Mouse (Mus musculus) CH12.LX (cell line): ENCODE data around the gene Atp13a5. TPM values are rescaled to one million over a fixed set of nuclear protein-coding genes. Genes with fewer than 3 reads are reported as not detected.

Experiments
- DNase-seq: peaks from one replicate; pipeline ENCODE4 v3.0.0-alpha.2; 2013; ENCODE audit errors: extremely low read depth
- H3K27ac ChIP-seq: 2 replicates; pipeline ENCODE4 v1.5.1; 2012; ENCODE audit warnings: low read depth, mild to moderate bottlenecking, control low read depth, moderate library complexity; ENCODE audit not compliant: insufficient read depth
- H3K27me3 ChIP-seq: replicated peaks from 2 replicates; pipeline ENCODE3; 2012; ENCODE audit warnings: inconsistent platforms
- H3K36me3 ChIP-seq, 2 experiments: replicated peaks in 1 of 2; 2 replicates each; pipeline versions ENCODE3 to v1.6.1; 2012; ENCODE audit warnings: inconsistent platforms in 1 of 2, low read length in 1 of 2, mild to moderate bottlenecking in 1 of 2, mixed read lengths in 1 of 2, moderate library complexity in 1 of 2; ENCODE audit not compliant: control insufficient read depth in 1 of 2, insufficient read depth in 1 of 2
- H3K4me1 ChIP-seq, 2 experiments: 2 replicates each; pipeline ENCODE4 v1.6.1; 2012; ENCODE audit warnings: inconsistent platforms in 1 of 2, moderate library complexity in 1 of 2; ENCODE audit not compliant: insufficient read depth in 2 of 2, control insufficient read depth in 1 of 2
- H3K4me2 ChIP-seq: 2 replicates; pipeline ENCODE4 v1.6.1; 2012; ENCODE audit warnings: low read depth, mild to moderate bottlenecking, control low read depth; ENCODE audit not compliant: poor library complexity, insufficient read depth, severe bottlenecking
- H3K4me3 ChIP-seq, 3 experiments: fragments of 150-350 bp in 1 of 3; sonication (generic) in 1 of 3; replicated peaks in 1 of 3; 2 replicates each; pipeline versions ENCODE3 to v1.5.1; 2011 to 2012; ENCODE audit warnings: low read depth in 2 of 3, low read length in 2 of 3, mild to moderate bottlenecking in 2 of 3, moderate library complexity in 2 of 3, control low read depth in 1 of 3, improper control_type of control experiment in 1 of 3, inconsistent platforms in 1 of 3, mixed read lengths in 1 of 3; ENCODE audit not compliant: poor library complexity in 1 of 3
- H3K79me2 ChIP-seq: replicated peaks from 2 replicates; pipeline ENCODE4 v1.6.1; 2012; ENCODE audit warnings: mild to moderate bottlenecking, moderate library complexity; ENCODE audit not compliant: control insufficient read depth, poor library complexity, insufficient read depth, severe bottlenecking; ENCODE audit errors: extremely low read depth
- H3K9ac ChIP-seq: 2 replicates; pipeline ENCODE4 v1.6.1; 2012; ENCODE audit warnings: low read depth, mild to moderate bottlenecking, control low read depth, moderate library complexity; ENCODE audit not compliant: insufficient read depth
- H3K9me3 ChIP-seq: replicated peaks from 2 replicates; pipeline ENCODE3; 2012; ENCODE audit warnings: low read length, inconsistent platforms, mixed read lengths
- BHLHE40 ChIP-seq: IDR thresholded peaks from 2 replicates; pipeline ENCODE4 v1.6.1; 2011; ENCODE audit warnings: mild to moderate bottlenecking, low read depth, low read length, improper control_type of control experiment
- E2F4 ChIP-seq: IDR thresholded peaks from 2 replicates; pipeline ENCODE4 v1.6.1; 2011; ENCODE audit warnings: low read depth, low read length, improper control_type of control experiment; ENCODE audit not compliant: insufficient replicate concordance
- ELF1 ChIP-seq: IDR thresholded peaks from 2 replicates; pipeline ENCODE4 v1.6.1; 2014; ENCODE audit warnings: low read depth, mild to moderate bottlenecking, inconsistent platforms, low read length, improper control_type of control experiment
- EP300 ChIP-seq: IDR thresholded peaks from 2 replicates; pipeline ENCODE4 v1.6.1; 2011; ENCODE audit warnings: low read length, improper control_type of control experiment
- ETS1 ChIP-seq: conservative IDR thresholded peaks from 2 replicates; pipeline ENCODE4 v1.6.1; 2012; ENCODE audit warnings: low read depth, mild to moderate bottlenecking, inconsistent platforms, low read length, improper control_type of control experiment, moderate library complexity
- GABPA ChIP-seq: IDR thresholded peaks from 2 replicates; pipeline ENCODE4 v1.6.1; 2012; ENCODE audit warnings: low read depth, low read length, improper control_type of control experiment, inconsistent platforms; ENCODE audit not compliant: insufficient replicate concordance
- HCFC1 ChIP-seq: IDR thresholded peaks from 2 replicates; pipeline ENCODE4 v1.6.1; 2012; ENCODE audit warnings: low read depth, mild to moderate bottlenecking, inconsistent platforms, low read length, improper control_type of control experiment
- JUND ChIP-seq: conservative IDR thresholded peaks from 2 replicates; pipeline ENCODE4 v1.6.1; 2011; ENCODE audit warnings: low read depth, low read length, improper control_type of control experiment
- KAT2A ChIP-seq: IDR thresholded peaks from 2 replicates; pipeline ENCODE4 v1.6.1; 2012; ENCODE audit warnings: low read length, improper control_type of control experiment, inconsistent platforms; ENCODE audit not compliant: insufficient replicate concordance
- MAFK ChIP-seq: IDR thresholded peaks from 2 replicates; pipeline ENCODE4 v1.6.1; 2011; ENCODE audit warnings: low read length, improper control_type of control experiment; ENCODE audit not compliant: insufficient replicate concordance
- MAX ChIP-seq: IDR thresholded peaks from 2 replicates; pipeline ENCODE4 v1.6.1; 2011; ENCODE audit warnings: low read length, improper control_type of control experiment
- MAZ ChIP-seq: IDR thresholded peaks from 2 replicates; pipeline ENCODE4 v1.6.1; 2012; ENCODE audit warnings: low read depth, mild to moderate bottlenecking, inconsistent platforms, low read length, improper control_type of control experiment, moderate library complexity
- MEF2A ChIP-seq: IDR thresholded peaks from 2 replicates; pipeline ENCODE4 v1.6.1; 2014; ENCODE audit warnings: low read depth, mild to moderate bottlenecking, inconsistent platforms, low read length, improper control_type of control experiment, borderline replicate concordance
- MXI1 ChIP-seq: IDR thresholded peaks from 2 replicates; pipeline ENCODE4 v1.6.1; 2011; ENCODE audit warnings: mild to moderate bottlenecking, low read depth, low read length, improper control_type of control experiment
- MYC ChIP-seq: IDR thresholded peaks from 2 replicates; pipeline ENCODE4 v1.6.1; 2011; ENCODE audit warnings: low read depth, mild to moderate bottlenecking, improper control_type of control experiment, low read length
- NELFE ChIP-seq: IDR thresholded peaks from 2 replicates; pipeline ENCODE4 v1.6.1; 2011; ENCODE audit warnings: low read depth, low read length, improper control_type of control experiment
- POLR2A ChIP-seq: IDR thresholded peaks from 2 replicates; pipeline ENCODE4 v1.6.1; 2011; ENCODE audit warnings: low read depth, mild to moderate bottlenecking, improper control_type of control experiment, low read length
- POLR2AphosphoS2 ChIP-seq: IDR thresholded peaks from 2 replicates; pipeline ENCODE4 v1.6.1; 2011; ENCODE audit warnings: low read depth, low read length, improper control_type of control experiment
- RAD21 ChIP-seq: IDR thresholded peaks from 2 replicates; pipeline ENCODE4 v1.6.1; 2011; ENCODE audit warnings: low read depth, mild to moderate bottlenecking, low read length, improper control_type of control experiment, moderate library complexity
- TCF12 ChIP-seq: IDR thresholded peaks from 2 replicates; pipeline ENCODE4 v1.6.1; 2014; ENCODE audit warnings: low read depth, mild to moderate bottlenecking, inconsistent platforms, low read length, improper control_type of control experiment
- USF2 ChIP-seq: conservative IDR thresholded peaks from 2 replicates; pipeline ENCODE4 v1.6.1; 2011; ENCODE audit warnings: low read depth, low read length, improper control_type of control experiment
- ZC3H11A ChIP-seq: IDR thresholded peaks from 2 replicates; pipeline ENCODE4 v1.6.1; 2012; ENCODE audit warnings: low read depth, mild to moderate bottlenecking, inconsistent platforms, low read length, improper control_type of control experiment
- ZNF384 ChIP-seq: IDR thresholded peaks from 2 replicates; pipeline ENCODE4 v1.6.1; 2012; ENCODE audit warnings: low read depth, low read length, improper control_type of control experiment, inconsistent platforms
- dilution Hi-C: fragments of 300-500 bp; cut with MboI; formaldehyde crosslinking; loops from 2 replicates; pipeline ENCODE4 v1.14.3; 2020; ENCODE audit warnings: low sequenced_read_pairs; ENCODE audit not compliant: extremely low pct_unique_long_range_greater_than_20kb, extremely low pct_ligation_motif_present
- in situ Hi-C: fragments of 300-500 bp; cut with MboI; formaldehyde crosslinking; loops from 3 replicates; pipeline ENCODE4 v1.14.3; 2019; ENCODE audit warnings: low sequenced_read_pairs, low pct_ligation_motif_present, low pct_unique_long_range_greater_than_20kb, mixed read lengths
- polyA plus RNA-seq: library from polyadenylated mRNA; unstranded; fragments of >175 nt; gene quantifications from 2 replicates; pipeline ENCODE4 v1.2.1, GENCODE M21; 2012; ENCODE audit warnings: low read depth; ENCODE audit not compliant: insufficient read length
- total RNA-seq, 2 experiments: library from RNA; depleted of rRNA; stranded (reverse); fragments of 300-350 nt in 1 of 2; fragments of >200 nt in 1 of 2; gene quantifications; 2 replicates each; pipeline ENCODE4 v1.2.3; 2012 to 2014

Atp13a5 gene
- total and polyA plus RNA-seq, 3 experiments, result not detected

DNA sequence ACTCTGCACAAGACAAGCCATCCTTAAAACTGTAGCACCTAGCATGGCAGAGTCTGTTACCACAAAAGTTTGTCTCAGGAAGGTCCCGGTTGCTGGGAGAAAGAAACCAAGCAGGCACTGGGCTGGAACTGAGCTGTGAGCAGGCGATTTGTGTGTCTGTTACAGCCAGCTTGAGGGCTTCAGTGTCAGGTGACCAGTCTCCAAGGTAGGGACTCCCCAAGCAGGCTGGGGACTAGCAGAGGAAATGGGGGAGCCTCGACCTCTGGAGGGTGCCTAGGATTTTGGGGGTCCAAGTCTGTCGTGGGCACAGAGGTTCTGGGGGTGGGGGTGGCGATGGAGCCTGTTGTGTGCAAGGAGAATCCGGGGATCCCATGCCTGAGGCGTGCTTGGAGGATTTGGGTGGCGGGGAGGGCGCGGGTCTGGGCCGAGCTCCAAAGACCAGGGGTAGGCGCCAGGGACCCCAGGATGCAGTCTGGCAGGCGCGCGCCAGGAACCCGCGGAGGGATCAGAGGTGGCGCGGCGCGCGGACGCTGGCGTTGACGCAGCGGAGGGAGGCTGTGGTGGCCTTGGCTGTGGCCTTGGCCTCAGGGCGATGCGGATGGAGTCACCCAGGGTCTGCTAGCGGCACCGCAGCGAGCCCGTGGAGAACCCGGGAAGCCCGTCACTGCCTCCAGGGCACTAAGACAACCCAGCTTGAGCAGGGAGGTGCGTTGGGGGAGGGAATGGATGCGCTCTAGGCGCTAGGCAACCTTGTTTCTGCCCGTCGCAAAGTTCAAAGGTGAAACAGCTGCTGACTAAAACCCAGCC is 168.7 kb downstream of the Atp13a5 start, which contains the start of gene Hrasls:
Hrasls (plus strand) TSS at position 91 of the 807 bp plus-strand sequence.
- no peak within 1 kb of the TSS for H3K27ac ChIP-seq
- peaks cover 78% of the 10 kb centered on the region for H3K9me3 ChIP-seq
- no peak within 1 kb of the TSS for H3K4me3 ChIP-seq
- DNase-seq, result no peak
- TF ChIP-seq RAD21 (no peak), HCFC1 (no peak), MAX (no peak), JUND (no peak), ZNF384 (no peak)
- H3K79me2 ChIP-seq, result no peaks in the 10 kb centered on the region
- in situ Hi-C loops (no loop called here), dilution Hi-C loops (no loop called here)
- no peaks in the 10 kb centered on the region for H3K36me3 ChIP-seq
- no peaks in the 10 kb centered on the region for H3K27me3 ChIP-seq
- no peak within 1 kb of the TSS for H3K4me2 ChIP-seq
- H3K4me1 ChIP-seq, result no peaks in the 10 kb centered on the region
- H3K9ac ChIP-seq, result no peak within 1 kb of the TSS

DNA sequence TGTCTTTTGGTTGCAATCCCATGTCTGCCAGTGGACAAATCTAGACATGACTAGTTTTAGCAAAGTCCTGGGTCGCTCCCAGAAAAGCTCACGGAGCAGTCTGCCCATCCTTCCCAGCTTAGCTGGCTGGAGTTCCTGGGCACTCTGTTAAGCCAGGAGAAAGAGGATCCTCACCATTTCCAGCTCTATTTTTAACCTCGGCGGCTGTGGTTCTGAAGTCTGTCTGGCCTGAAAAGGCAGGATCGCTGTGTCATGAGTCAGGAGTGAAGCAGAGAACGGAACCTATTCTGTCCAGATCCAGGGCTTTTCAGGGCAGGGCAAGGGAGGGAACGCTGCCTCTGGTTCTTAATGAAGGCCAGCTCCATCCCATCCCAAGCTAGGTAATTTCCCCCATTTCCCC is 169.7 kb downstream of the Atp13a5 start:
- no peak for TF ChIP-seq ELF1
- TF ChIP-seq GABPA, result no peak
- no peak for TF ChIP-seq ZC3H11A
- no peak for TF ChIP-seq POLR2A
- no peak for TF ChIP-seq USF2
- no peak for TF ChIP-seq BHLHE40
- no peak for TF ChIP-seq MAFK
- no peak for TF ChIP-seq MAZ
- no peak for TF ChIP-seq MAX
- no peak for TF ChIP-seq MXI1
- no peak for TF ChIP-seq MYC
- TF ChIP-seq EP300, result no peak
- no peak for TF ChIP-seq KAT2A
- TF ChIP-seq POLR2AphosphoS2, result no peak
- no peak for TF ChIP-seq ETS1
- no peak for TF ChIP-seq E2F4
- no peak for TF ChIP-seq TCF12
- TF ChIP-seq MEF2A, result no peak
- TF ChIP-seq NELFE, result no peak
- Histone ChIP-seq H3K79me2 (no peaks in the 10 kb centered on the region), H3K4me1 (no peaks in the 10 kb centered on the region), H3K9me3 (peaks cover 77% of the 10 kb centered on the region), H3K36me3 (no peaks in the 10 kb centered on the region), H3K9ac (no peak overlapping the region), H3K4me3 (no peak overlapping the region), H3K27ac (no peak overlapping the region), H3K4me2 (no peak overlapping the region), H3K27me3 (no peaks in the 10 kb centered on the region)
- dilution Hi-C loops (no loop called here), in situ Hi-C loops (no loop called here)
- DNase-seq, result no peak
